Mouse (Mus musculus): ENCODE measurements around the gene Grik4. TPM values are rescaled to one million over a fixed set of nuclear protein-coding genes. Genes with fewer than 3 reads are reported as not detected.

Grik4 gene
- polyA plus RNA-seq, 1 experiment from 2014 or later, result 2.8 TPM

DNA sequence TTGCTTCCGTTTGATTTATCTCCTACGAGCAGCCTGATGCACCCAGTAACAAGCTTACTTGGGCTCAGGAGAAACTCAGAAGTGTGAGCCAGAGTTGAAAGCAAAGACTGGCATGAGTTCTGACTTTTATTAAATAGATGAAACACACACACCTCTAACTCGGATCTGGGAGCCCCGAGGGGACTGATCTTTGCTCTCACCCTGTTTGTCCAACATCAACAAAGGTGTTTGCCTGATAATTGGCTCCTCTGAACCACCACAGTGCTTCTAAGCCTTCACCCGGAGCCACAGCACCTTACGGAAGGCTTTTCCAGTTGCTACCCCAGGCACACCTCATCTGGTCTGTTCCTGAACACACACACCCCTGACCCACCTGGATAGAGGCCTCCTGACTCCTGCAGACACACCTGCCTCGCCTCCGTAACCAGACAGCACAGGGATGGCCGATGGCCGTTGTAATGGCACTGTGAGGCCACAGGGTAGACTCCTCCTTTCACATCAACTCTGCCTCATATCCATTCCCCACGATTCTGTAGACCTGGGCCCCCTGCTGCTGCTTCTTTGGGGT is 302.7 kb downstream of the Grik4 start:
- H3K9ac ChIP-seq, result no peak overlapping the region
- peaks cover 3% of the 10 kb centered on the region; the same call in 1 of the 2 replicates for H3K27me3 ChIP-seq
- no peak overlapping the region for H3K4me2 ChIP-seq
- no peaks in the 10 kb centered on the region for H3K36me3 ChIP-seq (replicated peaks)
- 70% methylated on average over 11 of the region's 11 CpGs for WGBS
- H3K9me3 ChIP-seq, result no peaks in the 10 kb centered on the region
- H3K4me3 ChIP-seq (replicated peaks), result no peak overlapping the region
- peaks cover 43% of the 10 kb centered on the region for H3K4me1 ChIP-seq
- H3K27ac ChIP-seq, result no peak overlapping the region
- ATAC-seq (ENCODE audit: low FRiP score), result no peak

DNA sequence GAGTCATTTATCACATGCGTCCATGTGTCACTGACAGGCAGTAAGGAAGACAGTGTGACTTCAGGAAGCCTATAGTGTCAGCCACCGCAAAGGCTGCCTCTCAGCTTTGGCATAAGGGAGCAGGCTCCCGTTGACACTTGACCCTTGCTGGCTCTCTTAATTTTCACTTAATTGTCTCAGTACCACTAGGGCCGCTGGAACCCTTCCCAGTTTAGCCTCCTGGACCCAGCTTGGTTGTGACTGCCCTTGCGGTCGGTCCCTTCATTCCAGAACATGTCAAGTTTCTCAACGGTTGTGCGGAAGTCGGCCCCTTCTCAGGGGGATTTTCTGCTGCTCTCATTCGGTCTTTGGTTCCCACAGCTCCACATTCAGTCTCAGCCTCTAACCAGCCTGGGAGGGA is 307.8 kb downstream of the Grik4 start:
- H3K4me3 ChIP-seq (replicated peaks), result no peak overlapping the region
- WGBS, result 86% methylated on average over 10 of the region's 10 CpGs
- no peak overlapping the region for H3K9ac ChIP-seq
- H3K4me2 ChIP-seq, result no peak overlapping the region
- H3K27me3 ChIP-seq, result peaks cover 3% of the 10 kb centered on the region; the same call in 1 of the 2 replicates
- peaks cover 24% of the 10 kb centered on the region for H3K4me1 ChIP-seq
- H3K36me3 ChIP-seq (replicated peaks), result no peaks in the 10 kb centered on the region
- no peak for ATAC-seq (ENCODE audit: low FRiP score)
- H3K27ac ChIP-seq, result no peak overlapping the region
- no peaks in the 10 kb centered on the region for H3K9me3 ChIP-seq

DNA sequence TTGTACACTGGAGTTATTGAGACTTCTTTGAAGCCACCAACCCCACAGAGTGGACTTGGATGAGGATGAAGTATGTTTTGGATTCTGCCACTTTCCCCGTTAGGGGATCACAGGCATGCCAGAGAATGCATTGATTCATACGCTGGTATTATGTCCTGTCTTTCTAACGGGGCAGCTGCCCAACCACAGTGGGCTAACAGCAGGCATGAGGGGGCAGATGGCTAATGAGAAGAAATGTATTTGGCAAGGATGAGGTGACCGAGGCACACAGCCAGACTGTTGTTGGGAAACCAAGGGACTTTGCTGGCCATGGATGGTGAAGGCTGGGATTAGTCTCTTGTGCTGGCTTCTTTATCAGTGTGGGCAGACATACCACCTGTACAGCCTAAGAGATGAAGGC is 312.8 kb downstream of the Grik4 start:
- no peak for ATAC-seq (ENCODE audit: low FRiP score)
- H3K27ac ChIP-seq, result no peak overlapping the region
- no peak overlapping the region for H3K4me2 ChIP-seq
- no peaks in the 10 kb centered on the region for H3K9me3 ChIP-seq
- 62% methylated on average over 4 of the region's 4 CpGs for WGBS
- H3K36me3 ChIP-seq (replicated peaks), result no peaks in the 10 kb centered on the region
- H3K9ac ChIP-seq, result no peak overlapping the region
- no peak overlapping the region for H3K4me3 ChIP-seq (replicated peaks)
- H3K4me1 ChIP-seq, result peaks cover 24% of the 10 kb centered on the region
- no peaks in the 10 kb centered on the region for H3K27me3 ChIP-seq

DNA sequence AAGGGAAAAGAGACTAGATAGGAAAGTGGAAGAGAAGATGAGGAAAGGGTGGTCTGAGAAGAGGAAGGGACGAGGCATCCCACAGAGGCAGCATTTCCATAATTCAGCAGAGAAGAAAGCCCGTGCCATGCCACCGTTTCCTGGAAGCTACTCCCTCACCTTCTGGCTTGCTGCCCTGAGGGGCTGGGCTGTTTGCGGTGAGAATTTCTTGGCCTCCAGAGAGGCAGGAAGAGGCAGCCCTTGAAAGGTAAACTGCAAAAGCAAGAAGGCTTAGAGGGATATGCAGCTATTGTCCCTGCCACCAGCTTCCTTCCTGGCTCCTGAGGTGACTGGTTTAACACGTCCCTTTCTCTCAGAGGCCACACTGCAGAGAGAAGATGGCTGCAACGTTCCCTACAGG is 316.7 kb downstream of the Grik4 start:
- Histone ChIP-seq H3K27ac (peak overlapping the region; percentile 44), H3K4me3 (replicated peaks) (no peak overlapping the region), H3K4me2 (no peak overlapping the region), H3K27me3 (no peaks in the 10 kb centered on the region), H3K9ac (no peak overlapping the region), H3K9me3 (no peaks in the 10 kb centered on the region), H3K36me3 (replicated peaks) (no peaks in the 10 kb centered on the region), H3K4me1 (peaks cover 30% of the 10 kb centered on the region)
- WGBS, result 39% methylated on average over 6 of the region's 6 CpGs
- no peak for ATAC-seq (ENCODE audit: low FRiP score)

DNA sequence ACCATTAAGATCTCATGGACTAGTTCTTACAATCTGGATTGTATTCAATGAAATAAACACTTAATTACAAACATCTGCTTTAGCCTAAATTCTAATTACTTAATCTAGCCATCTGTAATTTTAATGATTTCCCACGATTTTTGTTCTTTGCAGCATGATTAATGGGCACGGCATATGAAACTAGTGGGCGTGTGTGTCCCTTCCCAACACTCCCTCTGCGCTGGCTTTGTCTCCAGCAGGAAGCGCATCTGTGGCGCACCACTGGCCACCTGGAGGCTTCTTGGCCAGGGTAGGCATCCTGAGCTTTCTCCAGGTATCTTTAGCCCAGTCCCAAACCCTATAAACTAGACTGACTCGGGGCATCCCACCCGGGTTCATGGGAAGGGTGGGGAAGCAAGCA is 317.1 kb downstream of the Grik4 start:
- ATAC-seq (ENCODE audit: low FRiP score), result no peak
- Histone ChIP-seq H3K4me3 (replicated peaks) (no peak overlapping the region), H3K27me3 (no peaks in the 10 kb centered on the region), H3K27ac (peak overlapping the region; percentile 44; the same call in 1 of the 2 replicates), H3K9me3 (no peaks in the 10 kb centered on the region), H3K4me1 (peaks cover 30% of the 10 kb centered on the region), H3K4me2 (no peak overlapping the region), H3K9ac (no peak overlapping the region), H3K36me3 (replicated peaks) (no peaks in the 10 kb centered on the region)
- 57% methylated on average over 8 of the region's 8 CpGs for WGBS

DNA sequence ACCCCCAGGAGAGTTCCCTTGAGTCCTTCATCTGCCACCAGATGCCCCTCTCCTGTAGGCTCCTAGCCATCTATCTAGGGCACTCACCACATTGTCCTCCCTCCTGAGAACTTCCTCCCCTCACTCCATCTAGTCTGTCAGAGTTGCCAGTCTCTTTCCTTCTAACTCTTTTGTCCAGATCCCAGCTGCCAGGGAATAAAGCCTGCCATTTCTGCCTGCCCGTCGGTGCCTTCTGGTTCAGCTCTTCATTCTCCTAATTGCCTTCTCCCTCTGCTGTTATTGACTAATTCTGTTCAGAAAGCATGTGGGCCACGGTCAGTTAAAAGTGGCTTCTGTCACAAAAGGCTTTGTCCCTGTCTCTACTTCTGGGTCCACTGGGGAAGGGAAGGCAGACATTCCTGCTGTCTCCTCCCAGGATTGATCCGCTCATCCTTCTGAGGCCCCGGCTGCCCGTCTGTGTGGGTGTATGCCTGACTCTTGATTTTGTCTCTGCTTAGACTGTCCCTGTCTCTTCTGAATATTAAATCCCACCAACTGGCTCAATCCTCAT is 318.0 kb downstream of the Grik4 start:
- H3K4me3 ChIP-seq (replicated peaks), result no peak overlapping the region
- no peak overlapping the region for H3K4me2 ChIP-seq
- H3K9ac ChIP-seq, result no peak overlapping the region
- H3K4me1 ChIP-seq, result peaks cover 28% of the 10 kb centered on the region
- 22% methylated on average over 6 of the region's 6 CpGs for WGBS
- no peak for ATAC-seq (ENCODE audit: low FRiP score)
- H3K27ac ChIP-seq, result peak overlapping the region; percentile 15
- H3K27me3 ChIP-seq, result peaks cover 6% of the 10 kb centered on the region; the same call in 1 of the 2 replicates
- H3K36me3 ChIP-seq (replicated peaks), result no peaks in the 10 kb centered on the region
- no peaks in the 10 kb centered on the region for H3K9me3 ChIP-seq

DNA sequence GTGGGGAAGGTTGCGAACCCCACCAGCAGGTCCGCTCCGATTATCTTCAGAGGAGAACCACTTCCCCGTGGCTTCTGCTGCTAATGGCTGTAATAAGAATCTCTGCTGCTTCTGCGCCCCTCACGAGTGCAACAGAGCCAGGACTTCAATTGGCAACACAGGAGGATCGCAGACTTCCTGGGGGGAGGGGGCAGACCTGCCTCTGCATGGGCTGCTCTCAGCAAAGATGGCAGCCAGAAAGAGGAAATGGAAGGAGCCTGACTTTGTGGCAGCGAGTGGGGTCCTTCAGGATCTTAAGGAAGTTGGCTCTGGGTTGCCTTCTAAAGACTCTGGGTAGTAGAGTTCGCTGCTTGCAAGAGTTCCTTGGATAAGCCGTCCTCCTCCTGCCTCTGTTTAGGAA is 329.9 kb downstream of the Grik4 start:
- Histone ChIP-seq H3K4me3 (replicated peaks) (no peak overlapping the region), H3K27ac (no peak overlapping the region), H3K4me1 (peaks cover 7% of the 10 kb centered on the region), H3K9ac (no peak overlapping the region), H3K27me3 (0 out of 2 replicates have a peak, but pooled peaks cover 4% of the 10 kb centered on the region), H3K36me3 (replicated peaks) (no peaks in the 10 kb centered on the region), H3K9me3 (no peaks in the 10 kb centered on the region), H3K4me2 (no peak overlapping the region)
- ATAC-seq (ENCODE audit: low FRiP score), result no peak
- 68% methylated on average over 10 of the region's 10 CpGs for WGBS

DNA sequence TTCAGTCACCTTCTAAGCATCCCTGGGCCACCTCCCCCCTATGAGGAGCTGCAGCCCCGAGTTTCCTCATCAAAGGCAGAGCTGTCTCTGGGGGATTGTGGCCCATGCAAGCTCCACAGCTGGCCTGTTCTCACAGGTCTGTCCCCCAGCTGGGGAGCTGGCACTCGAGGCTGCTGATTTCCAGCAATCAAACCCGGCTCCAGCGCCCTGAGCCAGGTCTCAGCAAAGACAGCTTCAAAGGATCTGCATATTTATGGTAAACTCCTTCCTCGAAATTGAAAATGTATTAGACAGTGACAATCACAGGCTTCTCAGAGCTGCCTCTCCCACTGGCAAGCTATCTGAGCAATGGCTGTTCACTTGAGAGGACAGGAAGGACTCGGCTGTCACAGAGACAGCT is 330.5 kb downstream of the Grik4 start:
- Histone ChIP-seq H3K4me3 (replicated peaks) (no peak overlapping the region), H3K4me1 (peaks cover 7% of the 10 kb centered on the region), H3K9me3 (no peaks in the 10 kb centered on the region), H3K4me2 (no peak overlapping the region), H3K36me3 (replicated peaks) (no peaks in the 10 kb centered on the region), H3K27me3 (0 out of 2 replicates have a peak, but pooled peaks cover 4% of the 10 kb centered on the region), H3K9ac (no peak overlapping the region), H3K27ac (no peak overlapping the region)
- 49% methylated on average over 6 of the region's 6 CpGs for WGBS
- ATAC-seq (ENCODE audit: low FRiP score), result no peak

DNA sequence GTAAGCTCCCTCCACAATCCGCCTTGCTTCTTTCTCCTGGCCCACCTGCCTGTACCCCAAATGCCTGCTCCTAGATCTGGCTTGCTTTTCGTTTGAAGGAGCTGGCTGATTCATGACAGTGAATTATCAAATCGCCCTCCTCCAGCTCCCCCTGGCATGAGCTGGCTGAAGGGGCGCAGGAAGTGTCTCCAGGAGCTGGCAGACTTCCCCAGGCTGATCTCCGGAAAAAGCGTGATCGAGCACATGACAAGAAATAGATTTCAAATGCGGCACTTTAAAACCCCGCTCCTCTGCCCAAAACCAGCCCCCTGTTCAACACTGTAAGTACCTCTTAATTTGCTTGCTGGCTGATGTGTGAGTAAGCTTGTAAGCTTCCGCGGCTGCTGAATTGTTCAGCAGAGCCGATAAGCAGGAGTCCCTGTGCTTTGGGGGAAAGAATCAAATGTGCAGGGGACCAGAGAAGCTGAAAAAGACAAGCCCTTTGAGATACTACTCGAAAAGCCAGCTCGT is 331.8 kb downstream of the Grik4 start:
- Histone ChIP-seq H3K36me3 (replicated peaks) (no peaks in the 10 kb centered on the region), H3K9me3 (no peaks in the 10 kb centered on the region), H3K9ac (no peak overlapping the region), H3K27ac (no peak overlapping the region), H3K4me2 (no peak overlapping the region), H3K4me3 (replicated peaks) (no peak overlapping the region), H3K27me3 (0 out of 2 replicates have a peak, but pooled peaks cover 4% of the 10 kb centered on the region), H3K4me1 (peaks cover 7% of the 10 kb centered on the region)
- WGBS, result 74% methylated on average over 14 of the region's 14 CpGs
- no peak for ATAC-seq (ENCODE audit: low FRiP score)

DNA sequence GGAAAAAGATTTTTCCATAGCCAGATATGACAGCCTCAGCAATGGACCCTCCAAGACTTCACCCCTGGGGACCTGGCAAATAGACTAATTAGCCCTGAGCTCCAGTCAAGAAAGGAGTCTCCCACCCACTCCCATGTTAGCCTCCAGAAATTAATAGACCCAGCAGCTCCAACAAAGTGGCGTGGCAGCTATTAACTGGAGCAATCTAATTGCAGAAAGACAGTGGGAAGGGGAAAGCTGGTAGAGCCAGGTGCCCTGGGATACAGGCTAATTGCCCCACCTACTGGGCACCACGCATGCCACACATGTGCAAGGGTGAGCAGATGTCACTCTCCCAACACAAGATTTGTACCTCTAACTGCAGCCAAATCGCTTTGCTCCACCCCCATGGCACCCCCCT is 342.8 kb downstream of the Grik4 start:
- H3K27ac ChIP-seq, result no peak overlapping the region
- H3K4me1 ChIP-seq, result peaks cover 7% of the 10 kb centered on the region; the same call in 1 of the 2 replicates
- H3K4me2 ChIP-seq, result no peak overlapping the region
- 41% methylated on average over 3 of the region's 3 CpGs for WGBS
- H3K9me3 ChIP-seq, result no peaks in the 10 kb centered on the region
- H3K9ac ChIP-seq, result no peak overlapping the region
- H3K27me3 ChIP-seq, result peaks cover 30% of the 10 kb centered on the region
- H3K4me3 ChIP-seq (replicated peaks), result no peak overlapping the region
- H3K36me3 ChIP-seq (replicated peaks), result no peaks in the 10 kb centered on the region
- ATAC-seq (ENCODE audit: low FRiP score), result no peak

DNA sequence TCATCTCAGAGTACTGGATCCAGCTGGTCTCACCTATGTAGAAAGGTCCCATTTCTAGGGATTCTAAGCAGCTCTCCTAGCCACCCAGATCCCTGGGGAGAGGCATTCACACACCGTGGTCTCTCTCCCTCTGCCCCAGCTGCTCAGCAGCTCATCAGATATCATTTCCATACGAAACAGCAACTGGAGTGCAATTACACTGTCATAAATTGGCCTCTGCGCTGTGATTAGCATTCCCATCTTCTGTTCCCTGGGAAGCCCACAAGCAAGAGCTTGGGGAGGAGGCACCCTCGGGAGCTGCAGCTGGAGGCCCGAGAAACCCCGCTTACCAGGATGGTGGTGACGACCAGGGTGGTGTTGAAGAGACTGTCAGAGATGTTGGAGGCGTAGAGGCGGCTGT is 346.8 kb downstream of the Grik4 start:
- ATAC-seq (ENCODE audit: low FRiP score), result no peak
- Histone ChIP-seq H3K27ac (peak overlapping the region; percentile 38; the same call in 1 of the 2 replicates), H3K36me3 (replicated peaks) (no peaks in the 10 kb centered on the region), H3K4me2 (no peak overlapping the region), H3K4me3 (replicated peaks) (no peak overlapping the region), H3K27me3 (peaks cover 25% of the 10 kb centered on the region; the same call in 1 of the 2 replicates), H3K9ac (no peak overlapping the region), H3K9me3 (no peaks in the 10 kb centered on the region), H3K4me1 (peaks cover 7% of the 10 kb centered on the region; the same call in 1 of the 2 replicates)
- 78% methylated on average over 9 of the region's 9 CpGs for WGBS

DNA sequence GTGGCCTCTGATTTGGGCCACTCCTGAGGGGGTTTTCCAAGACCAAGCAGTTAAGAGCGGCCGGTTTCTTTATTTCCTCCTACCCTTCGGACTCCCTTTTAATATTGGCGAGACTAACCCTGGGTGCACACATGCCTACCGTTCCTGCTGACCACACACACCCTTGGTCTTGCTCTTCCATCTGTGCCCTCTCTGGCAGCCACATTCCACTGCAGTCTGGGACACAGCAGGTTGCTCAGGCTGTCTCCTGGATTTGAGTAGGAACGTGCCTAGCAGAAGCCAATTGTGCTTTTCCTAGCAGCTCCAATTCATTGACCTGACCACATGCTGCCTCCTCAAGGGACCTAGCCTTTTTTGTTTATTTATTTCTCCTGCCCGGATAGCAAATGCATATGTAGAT is 365.8 kb downstream of the Grik4 start:
- Histone ChIP-seq H3K9ac (no peak overlapping the region), H3K27me3 (peaks cover 14% of the 10 kb centered on the region), H3K4me3 (replicated peaks) (no peak overlapping the region), H3K9me3 (no peaks in the 10 kb centered on the region; the same call in 1 of the 2 replicates), H3K27ac (no peak overlapping the region), H3K36me3 (replicated peaks) (no peaks in the 10 kb centered on the region), H3K4me1 (peaks cover 6% of the 10 kb centered on the region), H3K4me2 (no peak overlapping the region)
- 79% methylated on average over 7 of the region's 7 CpGs for WGBS
- ATAC-seq (ENCODE audit: low FRiP score), result no peak

DNA sequence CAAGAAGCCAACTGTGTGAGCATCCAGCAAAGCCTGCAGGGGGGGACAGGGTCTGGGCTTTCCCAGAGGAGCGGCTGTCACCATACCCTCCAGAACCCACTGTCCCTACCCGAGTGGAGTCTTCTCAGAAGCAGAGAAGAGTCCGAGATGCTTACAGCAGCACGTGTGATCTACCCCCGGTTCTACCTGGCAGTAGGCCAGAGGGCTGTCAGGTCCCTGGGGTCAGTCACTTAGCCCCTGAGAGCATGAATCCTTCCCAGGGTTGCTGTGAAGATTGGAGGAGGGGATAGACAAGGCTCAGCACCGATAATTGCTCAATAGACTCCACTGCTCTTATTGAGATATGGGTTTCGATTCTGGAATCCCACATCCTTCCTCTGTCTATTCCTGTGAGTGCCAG is 366.2 kb downstream of the Grik4 start:
- H3K36me3 ChIP-seq (replicated peaks), result no peaks in the 10 kb centered on the region
- H3K27ac ChIP-seq, result no peak overlapping the region
- H3K27me3 ChIP-seq, result peaks cover 12% of the 10 kb centered on the region; the same call in 1 of the 2 replicates
- WGBS, result 82% methylated on average over 7 of the region's 7 CpGs
- no peaks in the 10 kb centered on the region; the same call in 1 of the 2 replicates for H3K9me3 ChIP-seq
- H3K9ac ChIP-seq, result no peak overlapping the region
- no peak for ATAC-seq (ENCODE audit: low FRiP score)
- H3K4me2 ChIP-seq, result no peak overlapping the region
- peaks cover 9% of the 10 kb centered on the region for H3K4me1 ChIP-seq
- H3K4me3 ChIP-seq (replicated peaks), result no peak overlapping the region

Data from forebrain, embryonic 12.5 days (tissue).